Mouse (Mus musculus) small intestine, adult 2 months (tissue): ENCODE measurements around the gene Hnrnpk. TPM values are rescaled to one million over a fixed set of nuclear protein-coding genes. Genes with fewer than 3 reads are reported as not detected.
"Not testable (repeated sequence)": the region's sequence is repeated elsewhere in the genome, so short reads cannot be mapped to it uniquely, and the experiment has no call there.

ENCODE experiments used
- H3K27ac ChIP-seq: fragments of 200-500 bp; 2 replicates; pipeline ENCODE4 v1.5.1; 2012; ENCODE audit warnings: low read depth, low read length, control low read depth, inconsistent platforms; ENCODE audit not compliant: insufficient read depth
- H3K27me3 ChIP-seq: fragments of 200-500 bp; 2 replicates; pipeline ENCODE4 v1.6.1; 2012; ENCODE audit warnings: mild to moderate bottlenecking, moderate library complexity, low read length, inconsistent platforms; ENCODE audit not compliant: control insufficient read depth, insufficient read depth
- H3K36me3 ChIP-seq: fragments of 200-500 bp; 2 replicates; pipeline ENCODE4 v1.6.1; 2012; ENCODE audit warnings: mild to moderate bottlenecking, low read length, control low read depth, inconsistent platforms; ENCODE audit not compliant: control insufficient read depth, insufficient read depth
- H3K4me1 ChIP-seq: fragments of 200-500 bp; 2 replicates; pipeline ENCODE4 v1.6.1; 2012; ENCODE audit warnings: low read length, inconsistent platforms, mixed read lengths; ENCODE audit not compliant: control insufficient read depth, insufficient read depth, insufficient read length
- H3K4me3 ChIP-seq: fragments of 200-500 bp; 2 replicates; pipeline ENCODE4 v1.5.1; 2012; ENCODE audit warnings: low read depth, mild to moderate bottlenecking, control low read depth, inconsistent platforms, low read length, moderate library complexity
- CTCF ChIP-seq: fragments of 200-500 bp; IDR thresholded peaks from 2 replicates; pipeline ENCODE4 v1.5.1; 2012; ENCODE audit warnings: low read depth, mild to moderate bottlenecking, control low read depth, inconsistent platforms, low read length, moderate library complexity, mixed read lengths; ENCODE audit not compliant: insufficient replicate concordance, insufficient read length; ENCODE audit errors: extremely low read depth
- POLR2A ChIP-seq: fragments of 200-500 bp; IDR thresholded peaks from 2 replicates; pipeline ENCODE4 v1.6.1; 2012; ENCODE audit warnings: low read depth, mild to moderate bottlenecking, control low read depth, inconsistent platforms, low read length, moderate library complexity
- WGBS: fragments of 180-500 bp; shearing (Covaris S2); methylation state at CpG from one replicate; pipeline ENCODE4 v1.1.7; 2018; 5-methylcytosine and 5-hydroxymethylcytosine counted together
- polyA plus RNA-seq: library from polyadenylated mRNA; depleted of rRNA; stranded (reverse); fragments of >200 nt; gene quantifications from 2 replicates; pipeline ENCODE4 v1.2.3, GENCODE M21; 2012; rRNA removed

The Hnrnpk gene
- polyA plus RNA-seq: 36.9 and 97.8 TPM in 2 replicates

- Histone ChIP-seq H3K4me3 (peak within 1 kb of the TSS; percentile 76), H3K27ac (peak within 1 kb of the TSS; percentile 91)
- not testable (repeated sequence) for H3K27me3 ChIP-seq, H3K36me3 ChIP-seq, H3K4me1 ChIP-seq
- WGBS: 2% methylated on average over 17 of the region's 17 CpGs
These were observed at the start of gene Hnrnpk for GRCm38 (mm10) chr13:58403243-58403642. Hnrnpk (minus strand) TSS chr13:58403343.

GRCm38 (mm10) chr13:58452246-58452645, 49.1 kb upstream of the Hnrnpk start:
- 62% methylated on average over 4 of the region's 4 CpGs for WGBS
- Histone ChIP-seq H3K27me3 (peaks cover 4% of the 10 kb centered on the region; the same call in 1 of the 2 replicates), H3K36me3 (no peaks in the 10 kb centered on the region), H3K4me1 (peaks cover 4% of the 10 kb centered on the region), H3K4me3 (no peak overlapping the region), H3K27ac (no peak overlapping the region)
- TF ChIP-seq CTCF (no peak), POLR2A (no peak)

GRCm38 (mm10) chr13:58450459-58451182, 47.5 kb upstream of the Hnrnpk start:
- Histone ChIP-seq H3K4me1 (peaks cover 4% of the 10 kb centered on the region), H3K4me3 (no peak overlapping the region), H3K27me3 (peaks cover 4% of the 10 kb centered on the region; the same call in 1 of the 2 replicates), H3K36me3 (no peaks in the 10 kb centered on the region), H3K27ac (no peak overlapping the region)
- 83% methylated on average over 22 of the region's 22 CpGs for WGBS
- no peak for TF ChIP-seq POLR2A
- TF ChIP-seq CTCF: no peak

- no peaks in the 10 kb centered on the region; the same call in 1 of the 2 replicates for H3K4me1 ChIP-seq
- H3K27me3 ChIP-seq: no peaks in the 10 kb centered on the region
- no peak for TF ChIP-seq CTCF
- no peak for TF ChIP-seq POLR2A
- no peak overlapping the region for H3K27ac ChIP-seq
- no peak overlapping the region for H3K4me3 ChIP-seq
- H3K36me3 ChIP-seq: no peaks in the 10 kb centered on the region
- WGBS: 70% methylated on average over 2 of the region's 2 CpGs
These were observed 43.4 kb upstream of the Hnrnpk start for GRCm38 (mm10) chr13:58446541-58446940.

- Histone ChIP-seq H3K4me1 (no peaks in the 10 kb centered on the region; the same call in 1 of the 2 replicates), H3K27me3 (no peaks in the 10 kb centered on the region), H3K4me3 (no peak overlapping the region), H3K27ac (no peak overlapping the region), H3K36me3 (no peaks in the 10 kb centered on the region)
- no peak for TF ChIP-seq CTCF
- no peak for TF ChIP-seq POLR2A
- 21% methylated on average over 7 of the region's 7 CpGs for WGBS
These were observed 40.6 kb upstream of the Hnrnpk start for GRCm38 (mm10) chr13:58443787-58444186.

- 50% methylated on average over 4 of the region's 4 CpGs for WGBS
- Histone ChIP-seq H3K27ac (no peak overlapping the region), H3K4me3 (no peak overlapping the region), H3K4me1 (no peaks in the 10 kb centered on the region; the same call in 1 of the 2 replicates), H3K36me3 (no peaks in the 10 kb centered on the region), H3K27me3 (no peaks in the 10 kb centered on the region)
- TF ChIP-seq CTCF (no peak), POLR2A (no peak)
These were observed 40.2 kb upstream of the Hnrnpk start for GRCm38 (mm10) chr13:58443326-58443725.

GRCm38 (mm10) chr13:58439716-58440115, 36.6 kb upstream of the Hnrnpk start:
- H3K27me3 ChIP-seq: no peaks in the 10 kb centered on the region
- no peaks in the 10 kb centered on the region; the same call in 1 of the 2 replicates for H3K4me1 ChIP-seq
- 67% methylated on average over 2 of the region's 2 CpGs for WGBS
- H3K36me3 ChIP-seq: no peaks in the 10 kb centered on the region
- no peak for TF ChIP-seq POLR2A
- no peak for TF ChIP-seq CTCF
- no peak overlapping the region for H3K4me3 ChIP-seq
- no peak overlapping the region for H3K27ac ChIP-seq
